ENCODE assay signal across 13 mouse cellular contexts in the genomic region with DNA sequence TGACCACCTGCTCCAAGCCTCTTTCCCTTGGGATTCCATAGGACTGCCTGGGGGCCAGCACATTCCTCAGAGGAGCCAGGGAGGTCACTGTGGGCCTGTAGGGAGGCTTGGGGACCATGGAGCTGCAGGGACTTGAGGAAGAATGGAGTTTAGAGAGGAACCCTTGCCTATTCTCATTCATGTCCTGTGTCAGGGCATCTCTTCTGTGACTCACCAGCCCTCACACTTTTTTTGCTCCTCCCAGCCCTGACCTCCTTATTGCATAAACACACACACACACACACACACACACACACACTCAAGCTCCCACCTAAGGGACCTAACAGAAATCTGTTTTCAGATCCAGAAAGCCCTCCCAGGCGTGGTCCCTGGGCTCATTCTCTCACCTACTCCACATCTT.
"Had no signal": no experiment of that assay in that cellular context is flagged by ENCODE, and none has a peak within 500 bp of the region (broad histone marks: within the 10 kb centered on the region; RNA-seq: fewer than 3 reads in every experiment).

No protein-coding gene starts in this region.

- H3K4me3 ChIP-seq: left cerebral cortex, adult 2 months had no signal

- DNase-seq: kidney, adult 18-20 months; kidney, adult 9 months; kidney, postnatal 25 days; layer of hippocampus, postnatal 36 days; liver, postnatal 0 days; lung, embryonic 14.5 days; thymus, adult 18-20 months; thymus, postnatal 36 days had no signal

- H3K4me2 ChIP-seq: liver, embryonic 11.5 days; lung, embryonic 14.5 days had no signal

- ATAC-seq: liver, postnatal 0 days; lung, postnatal 0 days had no signal

- H3K9ac ChIP-seq: liver, embryonic 14.5 days; liver, postnatal 0 days; lung, embryonic 14.5 days had no signal

- H3K27ac ChIP-seq: left cerebral cortex, adult 2 months; liver, embryonic 14.5 days; macrophage had no signal
